Mouse (Mus musculus) forebrain, embryonic 15.5 days (tissue): ENCODE measurements around the gene Cldn11. TPM values are rescaled to one million over a fixed set of nuclear protein-coding genes. Genes with fewer than 3 reads are reported as not detected.

Source experiments
- ATAC-seq: fragments of 200-750 bp; cut with Nextera tagmentation; replicated peaks from 2 replicates; pipeline ENCODE4 v1.8.0; 2017; ENCODE audit warnings: mild to moderate bottlenecking, moderate TSS enrichment, moderate library complexity
- H3K27ac ChIP-seq: fragments of 300-500 bp; sonication (generic); replicated peaks from 2 replicates; pipeline ENCODE4 v1.5.1; 2015; ENCODE audit warnings: mild to moderate bottlenecking, inconsistent platforms
- H3K27me3 ChIP-seq: fragments of 300-500 bp; sonication (generic); 2 replicates; pipeline ENCODE4 v1.6.1; 2015; ENCODE audit warnings: inconsistent platforms
- H3K36me3 ChIP-seq: fragments of 300-500 bp; sonication (generic); 2 replicates; pipeline ENCODE4 v1.6.1; 2015; ENCODE audit warnings: mild to moderate bottlenecking, inconsistent platforms
- H3K4me1 ChIP-seq: fragments of 300-500 bp; sonication (generic); 2 replicates; pipeline ENCODE4 v1.6.1; 2015; ENCODE audit warnings: inconsistent platforms
- H3K4me2 ChIP-seq: fragments of 300-500 bp; sonication (generic); replicated peaks from 2 replicates; pipeline ENCODE4 v1.6.1; 2015; ENCODE audit warnings: mild to moderate bottlenecking, inconsistent platforms
- H3K4me3 ChIP-seq: fragments of 300-500 bp; sonication (generic); 2 replicates; pipeline ENCODE4 v1.5.1; 2015; ENCODE audit warnings: mild to moderate bottlenecking, inconsistent platforms
- H3K9ac ChIP-seq: fragments of 300-500 bp; sonication (generic); replicated peaks from 2 replicates; pipeline ENCODE4 v1.6.1; 2015; ENCODE audit warnings: mild to moderate bottlenecking, inconsistent platforms
- H3K9me3 ChIP-seq: fragments of 300-500 bp; sonication (generic); 2 replicates; pipeline ENCODE4 v1.6.1; 2016; ENCODE audit warnings: inconsistent platforms
- WGBS: fragments of 180-500 bp; shearing (Covaris S2); methylation state at CpG from one replicate; pipeline ENCODE4 v1.1.7; 2015; ENCODE audit warnings: mixed read lengths; 5-methylcytosine and 5-hydroxymethylcytosine counted together
- polyA plus RNA-seq: library from polyadenylated mRNA; unstranded; fragments of >200 nt; fragmentation: Nextera tagmentation; extraction: Ambion mirVana; gene quantifications from 2 replicates; pipeline ENCODE4 v1.2.1, GENCODE M21; 2015

Cldn11 gene
- 34.8 and 40.0 TPM in 2 replicates for polyA plus RNA-seq

GRCm38 (mm10) chr3:31149706-31150105 is at the start of gene Cldn11:
Gene Cldn11 (plus strand): TSS chr3:31149920.
- peak; percentile 84 for ATAC-seq
- H3K4me2 ChIP-seq, result peak within 1 kb of the TSS; percentile 71
- H3K27ac ChIP-seq, result no peak within 1 kb of the TSS
- H3K36me3 ChIP-seq, result no peaks in the 10 kb centered on the region
- H3K27me3 ChIP-seq, result peaks cover 11% of the 10 kb centered on the region; the same call in 1 of the 2 replicates
- peak within 1 kb of the TSS; percentile 37 for H3K4me3 ChIP-seq
- WGBS, result under 1% methylated on average over 33 of the region's 33 CpGs
- peaks cover 14% of the 10 kb centered on the region for H3K4me1 ChIP-seq
- no peaks in the 10 kb centered on the region for H3K9me3 ChIP-seq
- H3K9ac ChIP-seq, result peak within 1 kb of the TSS; percentile 3; the same call in 1 of the 2 replicates

GRCm38 (mm10) chr3:31100026-31100425 is 49.7 kb upstream of the Cldn11 start:
- Histone ChIP-seq H3K27ac (no peak overlapping the region), H3K4me2 (peak overlapping the region; percentile 34), H3K27me3 (no peaks in the 10 kb centered on the region), H3K9me3 (no peaks in the 10 kb centered on the region), H3K36me3 (no peaks in the 10 kb centered on the region), H3K9ac (no peak overlapping the region), H3K4me3 (no peak overlapping the region), H3K4me1 (peaks cover 57% of the 10 kb centered on the region)
- ATAC-seq, result no peak
- WGBS, result 86% methylated on average over 5 of the region's 5 CpGs

- Histone ChIP-seq H3K27ac (no peak overlapping the region), H3K4me2 (no peak overlapping the region; the same call in 1 of the 2 replicates), H3K4me3 (no peak overlapping the region), H3K27me3 (no peaks in the 10 kb centered on the region), H3K9me3 (no peaks in the 10 kb centered on the region), H3K4me1 (peaks cover 55% of the 10 kb centered on the region), H3K9ac (no peak overlapping the region), H3K36me3 (no peaks in the 10 kb centered on the region)
- WGBS, result 90% methylated on average over 3 of the region's 3 CpGs
- no peak for ATAC-seq
Measured at GRCm38 (mm10) chr3:31100802-31101201, 48.9 kb upstream of the Cldn11 start.

GRCm38 (mm10) chr3:31104936-31105335 is 44.8 kb upstream of the Cldn11 start:
- H3K4me2 ChIP-seq, result no peak overlapping the region
- H3K9ac ChIP-seq, result no peak overlapping the region
- ATAC-seq, result no peak
- WGBS, result 82% methylated on average over 6 of the region's 6 CpGs
- no peaks in the 10 kb centered on the region for H3K27me3 ChIP-seq
- peaks cover 43% of the 10 kb centered on the region for H3K4me1 ChIP-seq
- H3K36me3 ChIP-seq, result no peaks in the 10 kb centered on the region
- no peak overlapping the region for H3K27ac ChIP-seq
- no peak overlapping the region for H3K4me3 ChIP-seq
- H3K9me3 ChIP-seq, result no peaks in the 10 kb centered on the region

- Histone ChIP-seq H3K9me3 (no peaks in the 10 kb centered on the region), H3K27me3 (no peaks in the 10 kb centered on the region), H3K9ac (no peak overlapping the region), H3K36me3 (no peaks in the 10 kb centered on the region), H3K4me2 (no peak overlapping the region), H3K4me3 (no peak overlapping the region), H3K4me1 (peaks cover 35% of the 10 kb centered on the region), H3K27ac (no peak overlapping the region)
- no peak for ATAC-seq
- WGBS, result 82% methylated on average over 6 of the region's 6 CpGs
Measured at GRCm38 (mm10) chr3:31106597-31106996, 43.1 kb upstream of the Cldn11 start.

GRCm38 (mm10) chr3:31107674-31108073 is 42.0 kb upstream of the Cldn11 start:
- Histone ChIP-seq H3K27me3 (no peaks in the 10 kb centered on the region), H3K9me3 (no peaks in the 10 kb centered on the region), H3K4me1 (peaks cover 30% of the 10 kb centered on the region), H3K27ac (peak overlapping the region; percentile 13; the same call in 1 of the 2 replicates), H3K9ac (no peak overlapping the region), H3K4me2 (no peak overlapping the region), H3K4me3 (no peak overlapping the region), H3K36me3 (no peaks in the 10 kb centered on the region)
- ATAC-seq, result 0 out of 2 replicates have a peak, but pooled peaks have one; percentile 18
- WGBS, result 81% methylated on average over 4 of the region's 4 CpGs

GRCm38 (mm10) chr3:31109108-31109507 is 40.6 kb upstream of the Cldn11 start:
- no peaks in the 10 kb centered on the region for H3K27me3 ChIP-seq
- peaks cover 30% of the 10 kb centered on the region for H3K4me1 ChIP-seq
- H3K9me3 ChIP-seq, result no peaks in the 10 kb centered on the region
- no peak overlapping the region for H3K4me2 ChIP-seq
- peak; percentile 80; the same call in 1 of the 2 replicates for ATAC-seq
- H3K9ac ChIP-seq, result no peak overlapping the region
- no peak overlapping the region for H3K4me3 ChIP-seq
- 65% methylated on average over 3 of the region's 3 CpGs for WGBS
- peaks cover 8% of the 10 kb centered on the region for H3K36me3 ChIP-seq
- no peak overlapping the region for H3K27ac ChIP-seq

GRCm38 (mm10) chr3:31123098-31123497 is 26.6 kb upstream of the Cldn11 start:
- Histone ChIP-seq H3K9ac (no peak overlapping the region), H3K9me3 (no peaks in the 10 kb centered on the region), H3K27ac (no peak overlapping the region), H3K4me1 (no peaks in the 10 kb centered on the region), H3K4me2 (no peak overlapping the region), H3K27me3 (no peaks in the 10 kb centered on the region), H3K4me3 (no peak overlapping the region), H3K36me3 (peaks cover 36% of the 10 kb centered on the region)
- ATAC-seq, result no peak
- WGBS, result 87% methylated on average over 4 of the region's 4 CpGs

GRCm38 (mm10) chr3:31126303-31126702 is 23.4 kb upstream of the Cldn11 start:
- Histone ChIP-seq H3K4me2 (no peak overlapping the region), H3K9ac (no peak overlapping the region), H3K36me3 (peaks cover 14% of the 10 kb centered on the region), H3K4me3 (no peak overlapping the region), H3K27ac (no peak overlapping the region), H3K9me3 (no peaks in the 10 kb centered on the region), H3K27me3 (no peaks in the 10 kb centered on the region), H3K4me1 (no peaks in the 10 kb centered on the region)
- no peak for ATAC-seq
- WGBS, result 75% methylated on average over 4 of the region's 4 CpGs

GRCm38 (mm10) chr3:31126848-31127247 is 22.9 kb upstream of the Cldn11 start:
- H3K4me1 ChIP-seq, result no peaks in the 10 kb centered on the region
- H3K27me3 ChIP-seq, result no peaks in the 10 kb centered on the region
- H3K27ac ChIP-seq, result no peak overlapping the region
- H3K36me3 ChIP-seq, result peaks cover 13% of the 10 kb centered on the region
- no peak overlapping the region for H3K4me2 ChIP-seq
- no peak overlapping the region for H3K9ac ChIP-seq
- ATAC-seq, result no peak
- H3K4me3 ChIP-seq, result no peak overlapping the region
- H3K9me3 ChIP-seq, result no peaks in the 10 kb centered on the region
- 90% methylated on average over 3 of the region's 3 CpGs for WGBS

GRCm38 (mm10) chr3:31129766-31130165 is 20.0 kb upstream of the Cldn11 start:
- Histone ChIP-seq H3K4me2 (no peak overlapping the region), H3K27ac (no peak overlapping the region), H3K27me3 (no peaks in the 10 kb centered on the region), H3K4me1 (no peaks in the 10 kb centered on the region), H3K9me3 (no peaks in the 10 kb centered on the region), H3K36me3 (no peaks in the 10 kb centered on the region), H3K4me3 (no peak overlapping the region), H3K9ac (no peak overlapping the region)
- 55% methylated on average over 4 of the region's 4 CpGs for WGBS
- no peak for ATAC-seq

- no peak overlapping the region for H3K4me3 ChIP-seq
- WGBS, result 74% methylated on average over 5 of the region's 5 CpGs
- H3K4me2 ChIP-seq, result no peak overlapping the region
- no peak for ATAC-seq
- H3K9me3 ChIP-seq, result no peaks in the 10 kb centered on the region
- no peaks in the 10 kb centered on the region for H3K27me3 ChIP-seq
- H3K4me1 ChIP-seq, result no peaks in the 10 kb centered on the region
- no peak overlapping the region for H3K9ac ChIP-seq
- no peaks in the 10 kb centered on the region for H3K36me3 ChIP-seq
- H3K27ac ChIP-seq, result no peak overlapping the region
Measured at GRCm38 (mm10) chr3:31133664-31134063, 16.1 kb upstream of the Cldn11 start.

- ATAC-seq, result no peak
Measured at GRCm38 (mm10) chr3:31134246-31134645, 15.5 kb upstream of the Cldn11 start.

More at GRCm38 (mm10) chr3:31134246-31134645, 15.5 kb upstream of the Cldn11 start:
- H3K9ac ChIP-seq, result no peak overlapping the region
- no peak overlapping the region for H3K27ac ChIP-seq
- H3K27me3 ChIP-seq, result no peaks in the 10 kb centered on the region
- WGBS, result 82% methylated on average over 8 of the region's 8 CpGs
- no peaks in the 10 kb centered on the region for H3K4me1 ChIP-seq
- H3K4me2 ChIP-seq, result no peak overlapping the region
- H3K4me3 ChIP-seq, result no peak overlapping the region
- no peaks in the 10 kb centered on the region for H3K9me3 ChIP-seq
- no peaks in the 10 kb centered on the region for H3K36me3 ChIP-seq
